Mouse (Mus musculus) CH12.LX (cell line): ENCODE measurements around the gene Pithd1. TPM values are rescaled to one million over a fixed set of nuclear protein-coding genes. Genes with fewer than 3 reads are reported as not detected.

Experiments used
- DNase-seq: peaks from one replicate; pipeline ENCODE4 v3.0.0-alpha.2; 2013; ENCODE audit errors: extremely low read depth
- H3K27ac ChIP-seq: 2 replicates; pipeline ENCODE4 v1.5.1; 2012; ENCODE audit warnings: low read depth, mild to moderate bottlenecking, control low read depth, moderate library complexity; ENCODE audit not compliant: insufficient read depth
- H3K27me3 ChIP-seq: replicated peaks from 2 replicates; pipeline ENCODE3; 2012; ENCODE audit warnings: inconsistent platforms
- H3K36me3 ChIP-seq, 2 experiments: replicated peaks in 1 of 2; 2 replicates each; pipeline versions ENCODE3 to v1.6.1; 2012; ENCODE audit warnings: inconsistent platforms in 1 of 2, low read length in 1 of 2, mild to moderate bottlenecking in 1 of 2, mixed read lengths in 1 of 2, moderate library complexity in 1 of 2; ENCODE audit not compliant: control insufficient read depth in 1 of 2, insufficient read depth in 1 of 2
- H3K4me1 ChIP-seq, 2 experiments: 2 replicates each; pipeline ENCODE4 v1.6.1; 2012; ENCODE audit warnings: inconsistent platforms in 1 of 2, moderate library complexity in 1 of 2; ENCODE audit not compliant: insufficient read depth in 2 of 2, control insufficient read depth in 1 of 2
- H3K4me2 ChIP-seq: 2 replicates; pipeline ENCODE4 v1.6.1; 2012; ENCODE audit warnings: low read depth, mild to moderate bottlenecking, control low read depth; ENCODE audit not compliant: poor library complexity, insufficient read depth, severe bottlenecking
- H3K4me3 ChIP-seq, 3 experiments: fragments of 150-350 bp in 1 of 3; sonication (generic) in 1 of 3; replicated peaks in 1 of 3; 2 replicates each; pipeline versions ENCODE3 to v1.5.1; 2011 to 2012; ENCODE audit warnings: low read depth in 2 of 3, low read length in 2 of 3, mild to moderate bottlenecking in 2 of 3, moderate library complexity in 2 of 3, control low read depth in 1 of 3, improper control_type of control experiment in 1 of 3, inconsistent platforms in 1 of 3, mixed read lengths in 1 of 3; ENCODE audit not compliant: poor library complexity in 1 of 3
- H3K79me2 ChIP-seq: replicated peaks from 2 replicates; pipeline ENCODE4 v1.6.1; 2012; ENCODE audit warnings: mild to moderate bottlenecking, moderate library complexity; ENCODE audit not compliant: control insufficient read depth, poor library complexity, insufficient read depth, severe bottlenecking; ENCODE audit errors: extremely low read depth
- H3K9ac ChIP-seq: 2 replicates; pipeline ENCODE4 v1.6.1; 2012; ENCODE audit warnings: low read depth, mild to moderate bottlenecking, control low read depth, moderate library complexity; ENCODE audit not compliant: insufficient read depth
- H3K9me3 ChIP-seq: replicated peaks from 2 replicates; pipeline ENCODE3; 2012; ENCODE audit warnings: low read length, inconsistent platforms, mixed read lengths
- BHLHE40 ChIP-seq: IDR thresholded peaks from 2 replicates; pipeline ENCODE4 v1.6.1; 2011; ENCODE audit warnings: mild to moderate bottlenecking, low read depth, low read length, improper control_type of control experiment
- CHD2 ChIP-seq: IDR thresholded peaks from 2 replicates; pipeline ENCODE4 v1.6.1; 2011; ENCODE audit warnings: low read length, improper control_type of control experiment
- E2F4 ChIP-seq: IDR thresholded peaks from 2 replicates; pipeline ENCODE4 v1.6.1; 2011; ENCODE audit warnings: low read depth, low read length, improper control_type of control experiment; ENCODE audit not compliant: insufficient replicate concordance
- ELF1 ChIP-seq: IDR thresholded peaks from 2 replicates; pipeline ENCODE4 v1.6.1; 2014; ENCODE audit warnings: low read depth, mild to moderate bottlenecking, inconsistent platforms, low read length, improper control_type of control experiment
- EP300 ChIP-seq: IDR thresholded peaks from 2 replicates; pipeline ENCODE4 v1.6.1; 2011; ENCODE audit warnings: low read length, improper control_type of control experiment
- ETS1 ChIP-seq: conservative IDR thresholded peaks from 2 replicates; pipeline ENCODE4 v1.6.1; 2012; ENCODE audit warnings: low read depth, mild to moderate bottlenecking, inconsistent platforms, low read length, improper control_type of control experiment, moderate library complexity
- GABPA ChIP-seq: IDR thresholded peaks from 2 replicates; pipeline ENCODE4 v1.6.1; 2012; ENCODE audit warnings: low read depth, low read length, improper control_type of control experiment, inconsistent platforms; ENCODE audit not compliant: insufficient replicate concordance
- HCFC1 ChIP-seq: IDR thresholded peaks from 2 replicates; pipeline ENCODE4 v1.6.1; 2012; ENCODE audit warnings: low read depth, mild to moderate bottlenecking, inconsistent platforms, low read length, improper control_type of control experiment
- IRF4 ChIP-seq: IDR thresholded peaks from 2 replicates; pipeline ENCODE4 v1.6.1; 2014; ENCODE audit warnings: low read depth, mild to moderate bottlenecking, inconsistent platforms, low read length, improper control_type of control experiment
- JUN ChIP-seq: IDR thresholded peaks from 2 replicates; pipeline ENCODE4 v1.6.1; 2011; ENCODE audit warnings: low read depth, mild to moderate bottlenecking, low read length, improper control_type of control experiment, moderate library complexity; ENCODE audit not compliant: insufficient read depth
- JUND ChIP-seq: conservative IDR thresholded peaks from 2 replicates; pipeline ENCODE4 v1.6.1; 2011; ENCODE audit warnings: low read depth, low read length, improper control_type of control experiment
- KAT2A ChIP-seq: IDR thresholded peaks from 2 replicates; pipeline ENCODE4 v1.6.1; 2012; ENCODE audit warnings: low read length, improper control_type of control experiment, inconsistent platforms; ENCODE audit not compliant: insufficient replicate concordance
- MAFK ChIP-seq: IDR thresholded peaks from 2 replicates; pipeline ENCODE4 v1.6.1; 2011; ENCODE audit warnings: low read length, improper control_type of control experiment; ENCODE audit not compliant: insufficient replicate concordance
- MAX ChIP-seq: IDR thresholded peaks from 2 replicates; pipeline ENCODE4 v1.6.1; 2011; ENCODE audit warnings: low read length, improper control_type of control experiment
- MAZ ChIP-seq: IDR thresholded peaks from 2 replicates; pipeline ENCODE4 v1.6.1; 2012; ENCODE audit warnings: low read depth, mild to moderate bottlenecking, inconsistent platforms, low read length, improper control_type of control experiment, moderate library complexity
- MEF2A ChIP-seq: IDR thresholded peaks from 2 replicates; pipeline ENCODE4 v1.6.1; 2014; ENCODE audit warnings: low read depth, mild to moderate bottlenecking, inconsistent platforms, low read length, improper control_type of control experiment, borderline replicate concordance
- MXI1 ChIP-seq: IDR thresholded peaks from 2 replicates; pipeline ENCODE4 v1.6.1; 2011; ENCODE audit warnings: mild to moderate bottlenecking, low read depth, low read length, improper control_type of control experiment
- MYC ChIP-seq: IDR thresholded peaks from 2 replicates; pipeline ENCODE4 v1.6.1; 2011; ENCODE audit warnings: low read depth, mild to moderate bottlenecking, improper control_type of control experiment, low read length
- NELFE ChIP-seq: IDR thresholded peaks from 2 replicates; pipeline ENCODE4 v1.6.1; 2011; ENCODE audit warnings: low read depth, low read length, improper control_type of control experiment
- NRF1 ChIP-seq: IDR thresholded peaks from 2 replicates; pipeline ENCODE4 v1.6.1; 2014; ENCODE audit warnings: low read depth, mild to moderate bottlenecking, inconsistent platforms, low read length, improper control_type of control experiment, moderate library complexity
- PAX5 ChIP-seq: IDR thresholded peaks from 2 replicates; pipeline ENCODE4 v1.6.1; 2012; ENCODE audit warnings: low read length, inconsistent platforms, mixed read lengths
- POLR2A ChIP-seq: IDR thresholded peaks from 2 replicates; pipeline ENCODE4 v1.6.1; 2011; ENCODE audit warnings: low read depth, mild to moderate bottlenecking, improper control_type of control experiment, low read length
- RAD21 ChIP-seq: IDR thresholded peaks from 2 replicates; pipeline ENCODE4 v1.6.1; 2011; ENCODE audit warnings: low read depth, mild to moderate bottlenecking, low read length, improper control_type of control experiment, moderate library complexity
- RCOR1 ChIP-seq: conservative IDR thresholded peaks from 2 replicates; pipeline ENCODE4 v1.6.1; 2012; ENCODE audit warnings: low read depth, mild to moderate bottlenecking, inconsistent platforms, low read length, improper control_type of control experiment
- SIN3A ChIP-seq: IDR thresholded peaks from 2 replicates; pipeline ENCODE4 v1.6.1; 2012; ENCODE audit warnings: low read length, improper control_type of control experiment, inconsistent platforms
- SMC3 ChIP-seq: IDR thresholded peaks from 2 replicates; pipeline ENCODE4 v1.6.1; 2011; ENCODE audit warnings: low read depth, low read length, improper control_type of control experiment
- TBP ChIP-seq: conservative IDR thresholded peaks from 2 replicates; pipeline ENCODE4 v1.6.1; 2011; ENCODE audit warnings: low read depth, low read length, improper control_type of control experiment
- TCF12 ChIP-seq: IDR thresholded peaks from 2 replicates; pipeline ENCODE4 v1.6.1; 2014; ENCODE audit warnings: low read depth, mild to moderate bottlenecking, inconsistent platforms, low read length, improper control_type of control experiment
- UBTF ChIP-seq: IDR thresholded peaks from 2 replicates; pipeline ENCODE4 v1.6.1; 2012; ENCODE audit warnings: low read depth, mild to moderate bottlenecking, inconsistent platforms, low read length, improper control_type of control experiment, moderate library complexity
- USF1 ChIP-seq: IDR thresholded peaks from 2 replicates; pipeline ENCODE4 v1.6.1; 2014; ENCODE audit warnings: low read depth, mild to moderate bottlenecking, inconsistent platforms, low read length, improper control_type of control experiment
- USF2 ChIP-seq: conservative IDR thresholded peaks from 2 replicates; pipeline ENCODE4 v1.6.1; 2011; ENCODE audit warnings: low read depth, low read length, improper control_type of control experiment
- ZC3H11A ChIP-seq: IDR thresholded peaks from 2 replicates; pipeline ENCODE4 v1.6.1; 2012; ENCODE audit warnings: low read depth, mild to moderate bottlenecking, inconsistent platforms, low read length, improper control_type of control experiment
- ZKSCAN1 ChIP-seq: IDR thresholded peaks from 2 replicates; pipeline ENCODE4 v1.6.1; 2012; ENCODE audit warnings: low read depth, inconsistent platforms, low read length, improper control_type of control experiment, borderline replicate concordance
- ZMIZ1 ChIP-seq: IDR thresholded peaks from 2 replicates; pipeline ENCODE4 v1.6.1; 2012; ENCODE audit warnings: low read depth, mild to moderate bottlenecking, inconsistent platforms, low read length, improper control_type of control experiment
- ZNF384 ChIP-seq: IDR thresholded peaks from 2 replicates; pipeline ENCODE4 v1.6.1; 2012; ENCODE audit warnings: low read depth, low read length, improper control_type of control experiment, inconsistent platforms
- dilution Hi-C: fragments of 300-500 bp; cut with MboI; formaldehyde crosslinking; loops from 2 replicates; pipeline ENCODE4 v1.14.3; 2020; ENCODE audit warnings: low sequenced_read_pairs; ENCODE audit not compliant: extremely low pct_unique_long_range_greater_than_20kb, extremely low pct_ligation_motif_present
- in situ Hi-C: fragments of 300-500 bp; cut with MboI; formaldehyde crosslinking; loops from 3 replicates; pipeline ENCODE4 v1.14.3; 2019; ENCODE audit warnings: low sequenced_read_pairs, low pct_ligation_motif_present, low pct_unique_long_range_greater_than_20kb, mixed read lengths
- polyA plus RNA-seq: library from polyadenylated mRNA; unstranded; fragments of >175 nt; gene quantifications from 2 replicates; pipeline ENCODE4 v1.2.1, GENCODE M21; 2012; ENCODE audit warnings: low read depth; ENCODE audit not compliant: insufficient read length
- total RNA-seq, 2 experiments: library from RNA; depleted of rRNA; stranded (reverse); fragments of 300-350 nt in 1 of 2; fragments of >200 nt in 1 of 2; gene quantifications; 2 replicates each; pipeline ENCODE4 v1.2.3; 2012 to 2014

Pithd1 gene
- total and polyA plus RNA-seq, 3 experiments, result 53.2 to 87.5 (median 53.2) TPM

DNA sequence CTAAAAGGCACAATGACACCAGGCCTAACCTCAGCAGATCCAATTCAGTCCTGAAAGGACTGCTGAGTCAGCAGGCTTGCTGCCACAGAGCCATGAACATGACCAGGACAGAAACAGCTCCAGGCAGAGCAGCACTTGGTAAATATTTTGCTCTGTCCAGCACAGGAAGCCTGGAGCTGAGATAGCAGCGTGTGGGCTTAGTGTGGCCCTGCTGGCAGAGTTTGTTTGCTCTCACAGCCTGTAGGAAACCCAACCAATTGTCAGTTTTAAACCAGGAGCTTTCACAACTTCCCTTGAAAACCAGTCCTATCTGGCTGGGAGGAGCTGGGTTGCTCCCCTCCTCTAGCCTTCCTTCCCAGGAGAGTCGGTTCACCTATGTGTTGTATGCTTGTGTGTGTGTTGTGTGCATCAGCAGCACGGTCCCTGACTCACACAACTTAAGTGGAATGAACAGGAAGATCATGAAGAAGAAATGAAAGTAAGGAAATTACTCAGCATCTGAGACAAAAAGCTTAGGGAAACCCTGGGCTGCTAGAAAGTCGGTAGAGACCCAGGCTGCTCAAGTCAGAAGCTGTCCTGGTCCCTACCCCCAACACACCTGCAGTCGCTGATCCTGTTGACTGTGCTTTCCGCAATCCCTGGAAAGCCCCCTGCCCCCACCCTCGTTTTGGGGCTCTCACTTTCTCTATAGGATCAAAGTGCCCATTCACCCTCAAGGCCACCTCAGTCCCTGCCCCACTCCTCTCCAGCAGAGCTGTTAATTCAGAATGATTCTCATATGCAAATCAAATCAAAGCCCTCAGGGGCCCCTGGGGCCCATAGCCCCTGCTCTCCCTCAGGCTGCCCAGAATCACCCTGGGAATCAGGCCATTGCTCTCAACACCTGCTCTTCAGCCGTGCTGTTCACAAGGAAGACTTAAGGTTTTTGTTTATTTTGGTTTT is 44.2 kb upstream of the Pithd1 start:
- H3K9me3 ChIP-seq, result peaks cover 9% of the 10 kb centered on the region
- peak overlapping the region; percentile 47 for H3K9ac ChIP-seq
- dilution Hi-C loops (no loop called here), in situ Hi-C loops (loop anchor here (5.0 kb wide), 1 partner anchor 44 kb away; the partner anchor contains the start of gene Pithd1)
- no peaks in the 10 kb centered on the region for H3K27me3 ChIP-seq
- peak; percentile 97 for DNase-seq
- peak overlapping the region; percentile 100 for H3K27ac ChIP-seq
- H3K4me3 ChIP-seq, result peak overlapping the region in 2 of 3 experiments; percentile 5 to 40
- peaks cover 31 to 76% of the 10 kb centered on the region in 2 experiments for H3K4me1 ChIP-seq
- TF ChIP-seq TCF12 (peak; percentile 99), MEF2A (peak; percentile 80), MXI1 (peak; percentile 65), BHLHE40 (peak; percentile 89), MAFK (peak; percentile 83; the same call in 1 of the 2 replicates), HCFC1 (peak; percentile 18; the same call in 1 of the 2 replicates), USF2 (no peak), PAX5 (no peak), TBP (peak; percentile 72), USF1 (no peak), GABPA (no peak), MAZ (peak; percentile 96), POLR2A (peak; percentile 41; the same call in 1 of the 2 replicates), RAD21 (peak; percentile 9), SMC3 (peak; percentile 23), UBTF (peak; percentile 66), MAX (peak; percentile 75), ZC3H11A (no peak), KAT2A (0 out of 2 replicates have a peak, but pooled peaks have one; percentile 13), ELF1 (peak; percentile 45; the same call in 1 of the 2 replicates), JUND (peak; percentile 97), NRF1 (0 out of 2 replicates have a peak, but pooled peaks have one; percentile 31), E2F4 (no peak), ETS1 (peak; percentile 95), SIN3A (peak; percentile 70), ZNF384 (peak; percentile 50; the same call in 1 of the 2 replicates), IRF4 (peak; percentile 98), RCOR1 (peak; percentile 96), ZKSCAN1 (no peak), ZMIZ1 (peak; percentile 82; the same call in 1 of the 2 replicates), NELFE (no peak), EP300 (peak; percentile 99), MYC (peak; percentile 92), CHD2 (peak; percentile 94), JUN (peak; percentile 89)
- H3K4me2 ChIP-seq, result peak overlapping the region; percentile 75
- no peaks in the 10 kb centered on the region for H3K36me3 ChIP-seq
- no peaks in the 10 kb centered on the region for H3K79me2 ChIP-seq
